Mouse (Mus musculus) monocyte, adult 59 days (primary cell): ENCODE results near the gene Glyr1. TPM values are rescaled to one million over a fixed set of nuclear protein-coding genes. Genes with fewer than 3 reads are reported as not detected.

Experiments used
- total RNA-seq, 2 experiments: library from RNA; stranded (reverse); gene quantifications; one replicate each; pipeline ENCODE4 v1.2.4; 2023

The Glyr1 gene
- total RNA-seq: 100 to 1,000 TPM; 117 to 122 TPM

DNA sequence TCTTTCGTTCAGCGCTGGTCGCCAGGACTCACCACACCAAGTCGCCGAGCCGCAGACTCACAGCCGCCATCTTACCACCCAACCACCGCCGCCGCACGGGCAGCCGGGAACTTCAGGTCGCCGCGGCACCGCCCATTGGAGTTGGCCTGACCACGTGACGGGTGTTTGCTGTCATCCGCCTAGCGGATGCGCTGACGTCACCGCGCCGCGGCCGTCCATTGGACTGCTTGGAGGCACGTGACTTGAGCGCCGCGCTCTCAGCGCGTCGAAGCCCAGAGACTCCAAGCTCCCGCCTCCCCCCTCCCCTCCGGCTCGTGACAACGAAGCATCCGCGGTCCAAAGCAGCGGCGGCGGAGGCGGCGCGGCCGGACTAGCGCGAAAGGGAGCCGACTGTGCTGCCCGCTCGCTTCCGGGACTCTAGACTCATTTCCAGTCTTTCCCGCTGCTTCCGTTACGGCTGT lies at the start of gene Glyr1, which contains the start of gene Ubn1:
Glyr1 (minus strand) TSS at position 90 of the 461 bp plus-strand sequence.
Ubn1 (plus strand) TSS at position 284 of the 461 bp plus-strand sequence.

DNA sequence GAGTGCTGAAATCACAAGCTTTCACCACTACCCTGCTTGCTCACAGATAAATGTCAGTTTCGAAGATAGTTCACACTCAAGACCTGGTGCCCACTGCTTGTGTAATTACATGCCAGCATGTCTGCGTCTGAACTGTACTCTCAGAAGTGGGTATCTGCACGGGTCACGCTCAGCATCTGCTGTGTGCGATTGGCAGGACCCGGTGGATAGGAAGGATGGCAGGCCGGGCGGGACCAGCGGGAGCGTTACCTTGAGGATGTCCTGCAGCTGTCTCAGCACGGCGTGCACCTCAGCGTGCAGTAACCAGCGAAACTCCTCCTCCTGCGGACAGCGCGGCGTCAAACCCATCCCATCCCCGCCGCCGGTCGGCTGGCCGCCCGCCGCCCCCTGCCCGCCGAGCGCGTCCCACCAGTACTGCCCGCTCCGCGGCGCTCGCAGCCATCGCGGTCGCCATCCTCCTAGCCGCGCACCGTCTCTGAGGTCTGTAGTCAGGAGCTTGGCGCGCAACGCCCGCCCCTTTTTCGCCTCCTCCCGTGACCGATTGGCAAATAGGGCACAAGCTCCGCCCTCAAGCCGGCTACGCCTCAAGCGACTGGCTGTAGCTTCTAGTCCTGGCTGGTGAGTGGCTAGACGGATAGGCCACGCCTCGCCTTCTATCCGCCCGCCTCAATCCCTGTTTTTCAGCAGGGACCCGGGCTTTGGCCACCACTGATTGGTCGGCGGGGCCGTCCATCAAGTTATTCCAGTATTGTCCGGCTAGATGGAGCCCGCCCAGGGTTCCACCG lies 36.4 kb downstream of the Glyr1 start, which contains the start of gene Rogdi:
Rogdi (minus strand) TSS at position 500 of the 785 bp plus-strand sequence.

DNA sequence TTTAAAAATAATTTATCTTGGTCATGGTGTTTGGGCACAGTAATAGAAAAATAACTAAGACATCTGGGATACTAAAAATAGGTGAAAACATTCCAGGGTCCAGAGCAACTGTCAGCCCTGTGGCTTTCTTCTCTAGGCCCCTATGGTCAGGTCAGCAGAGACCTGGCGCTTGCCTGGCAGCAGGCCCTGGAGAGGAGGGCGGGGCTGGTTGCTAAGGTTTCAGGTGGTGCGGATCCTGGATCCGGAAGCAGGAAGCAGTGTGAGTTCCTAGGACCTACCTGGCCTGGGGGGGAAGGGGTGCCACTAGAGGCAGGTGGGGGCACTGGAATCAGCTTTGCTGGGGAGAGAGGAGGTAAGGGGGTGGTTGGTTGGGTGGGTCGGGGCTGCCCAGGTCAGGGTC lies 42.6 kb downstream of the Glyr1 start, which contains the start of gene Smim22:
Smim22 (plus strand) TSS at position 222 of the 400 bp plus-strand sequence.

DNA sequence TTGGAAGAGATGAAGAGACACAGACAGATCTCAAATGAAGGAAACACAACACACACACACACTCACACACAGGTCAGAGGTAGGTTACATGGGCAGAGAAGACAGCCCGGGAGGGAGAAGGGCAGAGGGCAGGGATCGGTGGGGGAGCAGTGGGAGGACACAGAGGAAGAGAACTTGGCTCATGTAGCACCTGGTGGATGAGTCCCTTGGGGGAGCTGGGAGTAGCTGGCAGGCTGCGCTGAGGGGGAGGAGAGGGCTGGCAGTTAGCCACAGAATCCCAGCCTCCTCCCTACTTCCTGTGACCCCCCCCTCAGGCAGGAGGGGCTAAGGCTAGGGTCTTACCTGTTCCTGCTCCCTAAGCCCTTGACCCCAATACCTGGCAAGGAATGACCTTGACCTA lies 52.1 kb downstream of the Glyr1 start, which contains the start of gene Sept12:
Sept12 (minus strand) TSS at position 300 of the 400 bp plus-strand sequence.

Other genes starting within 250 kb of the Glyr1 start
- not detected for gene 4930562C15Rik, start 214.4 kb downstream of the Glyr1 start, total RNA-seq
- gene Ubald1, start 169.5 kb downstream of the Glyr1 start, total RNA-seq: 10 to 100 TPM; 80.9 to 88.1 TPM
- gene Mgrn1, start 163.6 kb downstream of the Glyr1 start, total RNA-seq: 10 to 100 TPM; 67.1 to 77.5 TPM
- gene Nudt16l1, start 111.1 kb downstream of the Glyr1 start, total RNA-seq: 10 to 100 TPM; 32.8 to 40.9 TPM
- gene Anks3, start 85.7 kb downstream of the Glyr1 start, total RNA-seq: 10 to 100 TPM; 32.1 to 42.8 TPM
- gene Sept12, start 52.0 kb downstream of the Glyr1 start, total RNA-seq: not detected
- gene Smim22, start 42.6 kb downstream of the Glyr1 start, total RNA-seq: not detected
- gene Rogdi, start 36.3 kb downstream of the Glyr1 start, total RNA-seq: 10 to 100 TPM; 85.5 to 87.1 TPM
- 10 to 100 TPM; 72.0 to 76.6 TPM for gene Ubn1, start 194 bp upstream of the Glyr1 start, total RNA-seq
- gene Ppl, start 82.6 kb upstream of the Glyr1 start, total RNA-seq: under 1 TPM; 0.13 to 0.27 TPM
- not detected for gene Sec14l5, start 97.2 kb upstream of the Glyr1 start, total RNA-seq
- gene Nagpa, start 154.1 kb upstream of the Glyr1 start, total RNA-seq: 10 to 100 TPM; 62.3 to 71.2 TPM
- not detected for gene AU021092, start 172.4 kb upstream of the Glyr1 start, total RNA-seq
- 10 to 100 TPM; 29.4 to 32.8 TPM for gene Alg1, start 183.8 kb upstream of the Glyr1 start, total RNA-seq
- 10 to 100 TPM; 10.8 to 13.7 TPM for gene Eef2kmt, start 206.1 kb upstream of the Glyr1 start, total RNA-seq